Mouse (Mus musculus) gonadal fat pad, adult 2 months (tissue): ENCODE results near the gene S100a14. TPM values are rescaled to one million over a fixed set of nuclear protein-coding genes. Genes with fewer than 3 reads are reported as not detected.

Experiments used
- polyA plus RNA-seq: library from polyadenylated mRNA; depleted of rRNA; stranded (reverse); fragments of >200 nt; gene quantifications from 2 replicates; pipeline ENCODE4 v1.2.3, GENCODE M21; 2012; rRNA removed

The S100a14 gene
- polyA plus RNA-seq, 1 experiment = 7.2 TPM

Other genes starting within 250 kb of the S100a14 start
- 19.3 and 25.0 TPM in 2 replicates for gene Gatad2b, start 233.7 kb upstream of the S100a14 start, polyA plus RNA-seq
- gene Slc27a3, start 136.9 kb upstream of the S100a14 start, polyA plus RNA-seq = 7.4 and 9.4 TPM in 2 replicates
- 30.2 and 36.5 TPM in 2 replicates for gene Ints3, start 93.2 kb upstream of the S100a14 start, polyA plus RNA-seq
- gene Npr1, start 61.0 kb upstream of the S100a14 start, polyA plus RNA-seq = 49.7 and 51.1 TPM in 2 replicates
- gene Ilf2, start 50.7 kb upstream of the S100a14 start, polyA plus RNA-seq = 30.6 and 34.0 TPM in 2 replicates
- 38.3 and 41.3 TPM in 2 replicates for gene Snapin, start 35.8 kb upstream of the S100a14 start, polyA plus RNA-seq
- 35.9 and 46.2 TPM in 2 replicates for gene Chtop, start 17.4 kb upstream of the S100a14 start, polyA plus RNA-seq
- gene S100a1, start 12.5 kb upstream of the S100a14 start, polyA plus RNA-seq = 184 and 230 TPM in 2 replicates
- gene S100a13, start 12.4 kb upstream of the S100a14 start, polyA plus RNA-seq = 73.7 and 97.9 TPM in 2 replicates
- gene S100a16, start 10.4 kb downstream of the S100a14 start, polyA plus RNA-seq = 161 and 192 TPM in 2 replicates
- gene S100a3, start 33.7 kb downstream of the S100a14 start, polyA plus RNA-seq = 1.4 TPM in 2 replicates
- not detected in 2 replicates for gene S100a2, start 63.4 kb downstream of the S100a14 start, polyA plus RNA-seq
- not detected in 2 replicates for gene Gm42674, start 75.0 kb downstream of the S100a14 start, polyA plus RNA-seq
- 27.8 and 69.1 TPM in 2 replicates for gene S100a4, start 76.9 kb downstream of the S100a14 start, polyA plus RNA-seq
- gene S100a5, start 81.7 kb downstream of the S100a14 start, polyA plus RNA-seq = not detected in 2 replicates
- gene S100a6, start 86.0 kb downstream of the S100a14 start, polyA plus RNA-seq = 229 and 578 TPM in 2 replicates
- gene S100a7a, start 127.2 kb downstream of the S100a14 start, polyA plus RNA-seq = 0.19 and 0.39 TPM in 2 replicates
- gene S100a8, start 142.1 kb downstream of the S100a14 start, polyA plus RNA-seq = 0.48 and 7.4 TPM in 2 replicates
- gene S100a9, start 168.9 kb downstream of the S100a14 start, polyA plus RNA-seq = 1.2 and 1.3 TPM in 2 replicates
- 0.76 and 0.77 TPM in 2 replicates for gene Pglyrp4, start 200.1 kb downstream of the S100a14 start, polyA plus RNA-seq